Mouse (Mus musculus) CH12.LX (cell line): Measurements from ENCODE around the gene Adgre1. TPM values are rescaled to one million over a fixed set of nuclear protein-coding genes. Genes with fewer than 3 reads are reported as not detected.

Experiments used
- DNase-seq: peaks from one replicate; pipeline ENCODE4 v3.0.0-alpha.2; 2013; ENCODE audit errors: extremely low read depth
- H3K27ac ChIP-seq: 2 replicates; pipeline ENCODE4 v1.5.1; 2012; ENCODE audit warnings: low read depth, mild to moderate bottlenecking, control low read depth, moderate library complexity; ENCODE audit not compliant: insufficient read depth
- H3K27me3 ChIP-seq: replicated peaks from 2 replicates; pipeline ENCODE3; 2012; ENCODE audit warnings: inconsistent platforms
- H3K36me3 ChIP-seq, 2 experiments: replicated peaks in 1 of 2; 2 replicates each; pipeline versions ENCODE3 to v1.6.1; 2012; ENCODE audit warnings: inconsistent platforms in 1 of 2, low read length in 1 of 2, mild to moderate bottlenecking in 1 of 2, mixed read lengths in 1 of 2, moderate library complexity in 1 of 2; ENCODE audit not compliant: control insufficient read depth in 1 of 2, insufficient read depth in 1 of 2
- H3K4me1 ChIP-seq, 2 experiments: 2 replicates each; pipeline ENCODE4 v1.6.1; 2012; ENCODE audit warnings: inconsistent platforms in 1 of 2, moderate library complexity in 1 of 2; ENCODE audit not compliant: insufficient read depth in 2 of 2, control insufficient read depth in 1 of 2
- H3K4me2 ChIP-seq: 2 replicates; pipeline ENCODE4 v1.6.1; 2012; ENCODE audit warnings: low read depth, mild to moderate bottlenecking, control low read depth; ENCODE audit not compliant: poor library complexity, insufficient read depth, severe bottlenecking
- H3K4me3 ChIP-seq, 3 experiments: fragments of 150-350 bp in 1 of 3; sonication (generic) in 1 of 3; replicated peaks in 1 of 3; 2 replicates each; pipeline versions ENCODE3 to v1.5.1; 2011 to 2012; ENCODE audit warnings: low read depth in 2 of 3, low read length in 2 of 3, mild to moderate bottlenecking in 2 of 3, moderate library complexity in 2 of 3, control low read depth in 1 of 3, improper control_type of control experiment in 1 of 3, inconsistent platforms in 1 of 3, mixed read lengths in 1 of 3; ENCODE audit not compliant: poor library complexity in 1 of 3
- H3K79me2 ChIP-seq: replicated peaks from 2 replicates; pipeline ENCODE4 v1.6.1; 2012; ENCODE audit warnings: mild to moderate bottlenecking, moderate library complexity; ENCODE audit not compliant: control insufficient read depth, poor library complexity, insufficient read depth, severe bottlenecking; ENCODE audit errors: extremely low read depth
- H3K9ac ChIP-seq: 2 replicates; pipeline ENCODE4 v1.6.1; 2012; ENCODE audit warnings: low read depth, mild to moderate bottlenecking, control low read depth, moderate library complexity; ENCODE audit not compliant: insufficient read depth
- H3K9me3 ChIP-seq: replicated peaks from 2 replicates; pipeline ENCODE3; 2012; ENCODE audit warnings: low read length, inconsistent platforms, mixed read lengths
- CTCF ChIP-seq, 2 experiments: IDR thresholded peaks in 1 of 2; conservative IDR thresholded peaks in 1 of 2; 2 replicates each; pipeline ENCODE4 v1.5.1; 2011 to 2012; ENCODE audit warnings: low read depth in 2 of 2, low read length in 2 of 2, improper control_type of control experiment in 1 of 2, inconsistent platforms in 1 of 2, mild to moderate bottlenecking in 1 of 2, moderate library complexity in 1 of 2
- HCFC1 ChIP-seq: IDR thresholded peaks from 2 replicates; pipeline ENCODE4 v1.6.1; 2012; ENCODE audit warnings: low read depth, mild to moderate bottlenecking, inconsistent platforms, low read length, improper control_type of control experiment
- JUND ChIP-seq: conservative IDR thresholded peaks from 2 replicates; pipeline ENCODE4 v1.6.1; 2011; ENCODE audit warnings: low read depth, low read length, improper control_type of control experiment
- KAT2A ChIP-seq: IDR thresholded peaks from 2 replicates; pipeline ENCODE4 v1.6.1; 2012; ENCODE audit warnings: low read length, improper control_type of control experiment, inconsistent platforms; ENCODE audit not compliant: insufficient replicate concordance
- MAX ChIP-seq: IDR thresholded peaks from 2 replicates; pipeline ENCODE4 v1.6.1; 2011; ENCODE audit warnings: low read length, improper control_type of control experiment
- MYC ChIP-seq: IDR thresholded peaks from 2 replicates; pipeline ENCODE4 v1.6.1; 2011; ENCODE audit warnings: low read depth, mild to moderate bottlenecking, improper control_type of control experiment, low read length
- NELFE ChIP-seq: IDR thresholded peaks from 2 replicates; pipeline ENCODE4 v1.6.1; 2011; ENCODE audit warnings: low read depth, low read length, improper control_type of control experiment
- NRF1 ChIP-seq: IDR thresholded peaks from 2 replicates; pipeline ENCODE4 v1.6.1; 2014; ENCODE audit warnings: low read depth, mild to moderate bottlenecking, inconsistent platforms, low read length, improper control_type of control experiment, moderate library complexity
- PAX5 ChIP-seq: IDR thresholded peaks from 2 replicates; pipeline ENCODE4 v1.6.1; 2012; ENCODE audit warnings: low read length, inconsistent platforms, mixed read lengths
- POLR2A ChIP-seq: IDR thresholded peaks from 2 replicates; pipeline ENCODE4 v1.6.1; 2011; ENCODE audit warnings: low read depth, mild to moderate bottlenecking, improper control_type of control experiment, low read length
- POLR2AphosphoS2 ChIP-seq: IDR thresholded peaks from 2 replicates; pipeline ENCODE4 v1.6.1; 2011; ENCODE audit warnings: low read depth, low read length, improper control_type of control experiment
- RCOR1 ChIP-seq: conservative IDR thresholded peaks from 2 replicates; pipeline ENCODE4 v1.6.1; 2012; ENCODE audit warnings: low read depth, mild to moderate bottlenecking, inconsistent platforms, low read length, improper control_type of control experiment
- SIN3A ChIP-seq: IDR thresholded peaks from 2 replicates; pipeline ENCODE4 v1.6.1; 2012; ENCODE audit warnings: low read length, improper control_type of control experiment, inconsistent platforms
- SMC3 ChIP-seq: IDR thresholded peaks from 2 replicates; pipeline ENCODE4 v1.6.1; 2011; ENCODE audit warnings: low read depth, low read length, improper control_type of control experiment
- TBP ChIP-seq: conservative IDR thresholded peaks from 2 replicates; pipeline ENCODE4 v1.6.1; 2011; ENCODE audit warnings: low read depth, low read length, improper control_type of control experiment
- UBTF ChIP-seq: IDR thresholded peaks from 2 replicates; pipeline ENCODE4 v1.6.1; 2012; ENCODE audit warnings: low read depth, mild to moderate bottlenecking, inconsistent platforms, low read length, improper control_type of control experiment, moderate library complexity
- USF1 ChIP-seq: IDR thresholded peaks from 2 replicates; pipeline ENCODE4 v1.6.1; 2014; ENCODE audit warnings: low read depth, mild to moderate bottlenecking, inconsistent platforms, low read length, improper control_type of control experiment
- USF2 ChIP-seq: conservative IDR thresholded peaks from 2 replicates; pipeline ENCODE4 v1.6.1; 2011; ENCODE audit warnings: low read depth, low read length, improper control_type of control experiment
- ZMIZ1 ChIP-seq: IDR thresholded peaks from 2 replicates; pipeline ENCODE4 v1.6.1; 2012; ENCODE audit warnings: low read depth, mild to moderate bottlenecking, inconsistent platforms, low read length, improper control_type of control experiment
- dilution Hi-C: fragments of 300-500 bp; cut with MboI; formaldehyde crosslinking; loops from 2 replicates; pipeline ENCODE4 v1.14.3; 2020; ENCODE audit warnings: low sequenced_read_pairs; ENCODE audit not compliant: extremely low pct_unique_long_range_greater_than_20kb, extremely low pct_ligation_motif_present
- in situ Hi-C: fragments of 300-500 bp; cut with MboI; formaldehyde crosslinking; loops from 3 replicates; pipeline ENCODE4 v1.14.3; 2019; ENCODE audit warnings: low sequenced_read_pairs, low pct_ligation_motif_present, low pct_unique_long_range_greater_than_20kb, mixed read lengths
- polyA plus RNA-seq: library from polyadenylated mRNA; unstranded; fragments of >175 nt; gene quantifications from 2 replicates; pipeline ENCODE4 v1.2.1, GENCODE M21; 2012; ENCODE audit warnings: low read depth; ENCODE audit not compliant: insufficient read length
- total RNA-seq, 2 experiments: library from RNA; depleted of rRNA; stranded (reverse); fragments of 300-350 nt in 1 of 2; fragments of >200 nt in 1 of 2; gene quantifications; 2 replicates each; pipeline ENCODE4 v1.2.3; 2012 to 2014

Adgre1 gene
- total and polyA plus RNA-seq, 3 experiments = 1.8 to 33.6 (median 10.3) TPM

DNA sequence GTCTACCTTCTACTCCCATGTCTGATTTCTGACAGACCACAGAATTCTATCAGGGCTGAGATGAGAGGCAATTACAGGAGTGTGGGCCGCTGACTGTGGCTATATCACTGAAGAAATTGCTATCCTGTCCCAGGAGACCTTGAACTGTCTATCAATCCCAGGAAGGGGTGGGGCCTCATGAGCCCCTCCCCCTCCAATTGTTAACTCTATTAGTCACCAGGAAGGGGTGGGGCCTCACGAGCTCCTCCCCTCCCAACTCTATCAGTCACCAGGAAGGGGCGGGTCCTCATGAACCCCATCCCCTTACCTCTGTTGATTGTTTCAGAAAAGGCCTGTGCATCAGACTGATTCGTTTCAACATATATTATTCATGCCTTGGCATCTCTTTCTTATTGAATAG lies 26.2 kb upstream of the Adgre1 start:
- dilution Hi-C loops = no loop called here
- peak; percentile 66 for DNase-seq

DNA sequence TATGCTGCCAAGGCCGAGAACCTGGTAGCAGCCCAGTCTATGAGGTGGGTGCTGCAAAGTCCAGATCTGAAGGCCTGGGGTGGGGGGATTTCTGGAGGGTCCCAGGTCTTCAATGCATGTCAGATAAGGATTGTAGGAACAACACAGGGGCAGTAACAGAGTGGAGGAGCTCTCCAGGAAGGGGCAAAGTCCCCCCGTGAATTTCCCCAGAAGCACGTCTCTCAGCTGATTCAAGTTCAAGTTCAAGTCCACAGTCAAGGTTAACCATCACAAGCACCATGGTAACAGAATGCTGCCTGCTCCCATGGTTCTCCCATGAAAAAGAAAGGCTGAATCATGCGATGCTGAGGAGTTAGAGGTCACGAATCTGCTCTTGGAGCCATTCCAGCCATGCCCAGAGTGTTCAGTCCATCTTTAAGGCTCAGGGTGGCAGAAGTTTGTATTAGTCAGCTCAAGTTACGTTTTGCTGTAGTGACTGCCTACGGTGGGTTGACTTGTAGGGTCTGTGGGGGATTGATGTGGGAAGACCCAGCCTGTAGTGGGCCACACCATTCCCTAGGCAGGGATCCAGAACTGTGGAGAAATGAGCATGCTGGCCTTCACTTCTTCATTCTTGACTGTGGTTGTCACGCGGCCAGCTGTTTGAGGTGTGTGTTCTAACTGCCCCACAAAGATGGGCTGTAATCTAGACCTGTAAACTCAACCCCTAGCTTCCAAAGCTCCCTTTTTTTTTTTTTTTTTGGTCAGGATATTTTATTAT lies 24.3 kb upstream of the Adgre1 start:
- TF ChIP-seq MYC (no peak), SMC3 (no peak), PAX5 (no peak), USF1 (no peak), TBP (no peak), ZMIZ1 (no peak), MAX (no peak), POLR2A (no peak), CTCF (conservative IDR thresholded peaks at IDR 0.05 in 1 of 2, IDR thresholded peaks at IDR 0.05 in 1 of 2; ENCODE audit: low read depth in 2 of 2, low read length in 2 of 2) (no peak), USF2 (no peak), KAT2A (no peak), RCOR1 (no peak)
- Histone ChIP-seq H3K27me3 (no peaks in the 10 kb centered on the region), H3K27ac (no peak overlapping the region), H3K9me3 (no peaks in the 10 kb centered on the region), H3K9ac (no peak overlapping the region), H3K4me1 (peaks cover 0 to 15% of the 10 kb centered on the region in 2 experiments; a peak in 2 of 4 replicates), H3K79me2 (no peaks in the 10 kb centered on the region), H3K4me2 (no peak overlapping the region), H3K4me3 (no peak overlapping the region), H3K36me3 (peaks cover 6 to 14% of the 10 kb centered on the region in 2 experiments)
- no peak for DNase-seq
- in situ Hi-C loops = loop anchor here (10.0 to 25.0 kb wide), 3 partner anchors 89 to 339 kb away; partner anchors contain the start of genes Alkbh7, Clpp, Dennd1c and Gpr108
- dilution Hi-C loops = no loop called here

More for the DNA sequence above, 26.2 kb upstream of the Adgre1 start:
- TF ChIP-seq POLR2AphosphoS2 = no peak
- no peak for TF ChIP-seq POLR2A
- TF ChIP-seq JUND = no peak
- TF ChIP-seq ZMIZ1 = no peak
- TF ChIP-seq NRF1 = no peak
- no peak for TF ChIP-seq UBTF
- no peak for TF ChIP-seq SIN3A
- TF ChIP-seq MAX = no peak
- TF ChIP-seq NELFE = no peak
- no peak for TF ChIP-seq PAX5
- TF ChIP-seq HCFC1 = no peak
- Histone ChIP-seq H3K27me3 (no peaks in the 10 kb centered on the region), H3K27ac (no peak overlapping the region), H3K9me3 (no peaks in the 10 kb centered on the region), H3K36me3 (peaks cover 20 to 31% of the 10 kb centered on the region in 2 experiments), H3K4me1 (peaks cover 0 to 15% of the 10 kb centered on the region in 2 experiments; a peak in 1 of 4 replicates), H3K4me3 (no peak overlapping the region), H3K79me2 (no peaks in the 10 kb centered on the region), H3K4me2 (no peak overlapping the region), H3K9ac (no peak overlapping the region)
- in situ Hi-C loops = loop anchor here (10.0 to 25.0 kb wide), 3 partner anchors 87 to 337 kb away; partner anchors contain the start of genes Alkbh7, Clpp, Dennd1c and Gpr108
